Mouse (Mus musculus): ENCODE results near the gene Prcd.

- TF ChIP-seq CTCF (IDR thresholded peaks at IDR 0.05; ENCODE audit: borderline replicate concordance, insufficient read depth, low read length): no peak
- TF ChIP-seq POLR2A (IDR thresholded peaks at IDR 0.05; ENCODE audit: low read depth, low read length): no peak
These were observed 48.1 kb downstream of the Prcd start for GRCm38 (mm10) chr11:116701377-116701841.

Measured in embryonic fibroblast, embryonic 13.5 days (primary cell).